Mouse (Mus musculus): ENCODE measurements around the gene Cd200. TPM values are rescaled to one million over a fixed set of nuclear protein-coding genes. Genes with fewer than 3 reads are reported as not detected.

Gene Cd200
- polyA plus RNA-seq, 1 experiment from 2014 or later, result 271 TPM

- Histone ChIP-seq H3K27ac (ENCODE audit: low read length) (no peak overlapping the region), H3K9me3 (ENCODE audit: control insufficient read depth, low read length) (no peaks in the 10 kb centered on the region), H3K4me3 (replicated peaks; ENCODE audit: low read length) (no peak overlapping the region), H3K4me1 (replicated peaks; ENCODE audit: control insufficient read depth, insufficient read depth, low read length) (no peaks in the 10 kb centered on the region), H3K4me2 (ENCODE audit: low read length) (no peak overlapping the region), H3K9ac (replicated peaks; ENCODE audit: low read depth, low read length) (no peak overlapping the region), H3K27me3 (replicated peaks; ENCODE audit: control insufficient read depth, insufficient read depth, low read length) (no peaks in the 10 kb centered on the region), H3K36me3 (ENCODE audit: control insufficient read depth, insufficient read depth) (no peaks in the 10 kb centered on the region)
- 85% methylated on average over 8 of the region's 8 CpGs for WGBS
- no peak for ATAC-seq
Observed at GRCm38 (mm10) chr16:45333678-45334375, 75.0 kb downstream of the Cd200 start.

GRCm38 (mm10) chr16:45332591-45332990 lies 76.3 kb downstream of the Cd200 start:
- H3K4me3 ChIP-seq (replicated peaks; ENCODE audit: low read length), result no peak overlapping the region
- 80% methylated on average over 8 of the region's 8 CpGs for WGBS
- no peak overlapping the region for H3K4me2 ChIP-seq (ENCODE audit: low read length)
- no peaks in the 10 kb centered on the region for H3K4me1 ChIP-seq (replicated peaks; ENCODE audit: control insufficient read depth, insufficient read depth, low read length)
- no peak overlapping the region for H3K9ac ChIP-seq (replicated peaks; ENCODE audit: low read depth, low read length)
- no peaks in the 10 kb centered on the region for H3K27me3 ChIP-seq (replicated peaks; ENCODE audit: control insufficient read depth, insufficient read depth, low read length)
- H3K9me3 ChIP-seq (ENCODE audit: control insufficient read depth, low read length), result no peaks in the 10 kb centered on the region
- no peak overlapping the region for H3K27ac ChIP-seq (ENCODE audit: low read length)
- no peaks in the 10 kb centered on the region for H3K36me3 ChIP-seq (ENCODE audit: control insufficient read depth, insufficient read depth)
- ATAC-seq, result no peak

Other genes with a start within 250 kb of the Cd200 start
- 0.06 and 0.10 TPM in 2 replicates for gene Btla, start 184.7 kb downstream of the Cd200 start, polyA plus RNA-seq (2015; fragmentation: Nextera tagmentation; extraction: Ambion mirVana)
- gene Gm609, start 83.9 kb upstream of the Cd200 start, polyA plus RNA-seq (2015; fragmentation: Nextera tagmentation; extraction: Ambion mirVana), result not detected in 2 replicates
- gene Gm17783, start 123.0 kb upstream of the Cd200 start, polyA plus RNA-seq (2015; fragmentation: Nextera tagmentation; extraction: Ambion mirVana), result not detected in 2 replicates
- gene Slc9c1, start 126.3 kb upstream of the Cd200 start, polyA plus RNA-seq (2015; fragmentation: Nextera tagmentation; extraction: Ambion mirVana), result not detected in 2 replicates
- gene Gcsam, start 201.3 kb upstream of the Cd200 start, polyA plus RNA-seq (2015; fragmentation: Nextera tagmentation; extraction: Ambion mirVana), result 0.07 TPM in 1 of 2 replicates, not detected in the other
- gene BC016579, start 245.0 kb upstream of the Cd200 start, polyA plus RNA-seq (2015; fragmentation: Nextera tagmentation; extraction: Ambion mirVana), result not detected in 2 replicates

All from forebrain, embryonic 16.5 days (tissue).